Mouse (Mus musculus) brain, embryonic 14.5 days (tissue): ENCODE measurements at regions not wholly inside any gene's neighbourhood (a gene's known extent, or its start where the extent isn't known, plus 50 kb on each side); places are given as distances from the start of the nearest gene placed in this dataset.

Source experiments
- CTCF ChIP-seq: fragments of 200-500 bp; IDR thresholded peaks from 2 replicates; pipeline ENCODE4 v1.5.1; 2012; ENCODE audit warnings: inconsistent platforms, mild to moderate bottlenecking, moderate library complexity, borderline replicate concordance; ENCODE audit not compliant: insufficient read depth, insufficient read length; ENCODE audit errors: extremely low read depth
- POLR2A ChIP-seq: fragments of 200-500 bp; IDR thresholded peaks from 2 replicates; pipeline ENCODE4 v1.6.1; 2012; ENCODE audit warnings: mild to moderate bottlenecking, inconsistent platforms, borderline replicate concordance; ENCODE audit not compliant: poor library complexity, insufficient read depth, insufficient read length, severe bottlenecking; ENCODE audit errors: extremely low read depth

- TF ChIP-seq CTCF (no peak), POLR2A (no peak)
Observed at GRCm38 (mm10) chr3:136549471-136549870, 120.5 kb upstream of the Ppp3ca start.
